Comparison of ENCODE assay signal across 26 mouse cellular contexts in genomic region chr9:13820774-13821173, GRCm38 (mm10).
"Had no signal": no experiment of that assay in that cellular context is flagged by ENCODE, and none has a peak within 500 bp of the region (broad histone marks: within the 10 kb centered on the region; RNA-seq: fewer than 3 reads in every experiment).

No protein-coding gene starts in this region.

- H3K9ac ChIP-seq: heart, embryonic 12.5 days; hindbrain, embryonic 12.5 days; hindbrain, embryonic 14.5 days; kidney, embryonic 15.5 days; limb, embryonic 12.5 days had no signal

- H3K9me3 ChIP-seq: heart, embryonic 10.5 days; heart, embryonic 12.5 days; hindbrain, embryonic 10.5 days; hindbrain, embryonic 12.5 days; kidney, embryonic 15.5 days; limb, embryonic 10.5 days; limb, embryonic 12.5 days had no signal

- ATAC-seq: hindbrain, embryonic 16.5 days; intestine, embryonic 16.5 days had no signal

- H3K27me3 ChIP-seq: heart, embryonic 12.5 days; hindbrain, embryonic 12.5 days; kidney, embryonic 15.5 days; limb, embryonic 12.5 days had no signal

- H3K4me2 ChIP-seq: heart, embryonic 12.5 days; hindbrain, embryonic 12.5 days; hindbrain, embryonic 14.5 days; kidney, embryonic 15.5 days; limb, embryonic 12.5 days; liver, embryonic 11.5 days had no signal

- DNase-seq: gastrocnemius, adult 2 months; gastrocnemius, postnatal 10 days; gastrocnemius, postnatal 25 days; heart, adult 18-20 months; heart, postnatal 10 days; heart, postnatal 4 days; kidney, adult 11 months; kidney, adult 2 months; kidney, adult 9 months; kidney, postnatal 14 days; kidney, postnatal 36 days; layer of hippocampus, adult 9-11 months; liver had no signal

- H3K4me3 ChIP-seq: gastrocnemius, adult 2 months; heart, embryonic 10.5 days; heart, embryonic 12.5 days; hindbrain, embryonic 10.5 days; hindbrain, embryonic 12.5 days; kidney, embryonic 15.5 days; left cerebral cortex, adult 2 months; limb, embryonic 10.5 days; limb, embryonic 12.5 days had no signal

- H3K27ac ChIP-seq: gastrocnemius, adult 2 months; heart, embryonic 10.5 days; hindbrain, embryonic 10.5 days; hindbrain, embryonic 12.5 days; hindbrain, embryonic 14.5 days; kidney, embryonic 15.5 days; kidney, postnatal 0 days; left cerebral cortex, adult 2 months; limb, embryonic 10.5 days; limb, embryonic 12.5 days had no signal
